Mouse (Mus musculus) cerebellum, adult 11 months (tissue): ENCODE measurements around the gene Sacm1l.

Experiments
- DNase-seq: peaks from one replicate; pipeline ENCODE4 v3.0.0; 2022

The Sacm1l gene

GRCm38 (mm10) chr9:123509638-123510604, 19.6 kb upstream of the Sacm1l start:
- no peak for DNase-seq

GRCm38 (mm10) chr9:123510926-123511325, 18.6 kb upstream of the Sacm1l start:
- no peak for DNase-seq

GRCm38 (mm10) chr9:123512482-123512881, 17.1 kb upstream of the Sacm1l start:
- no peak for DNase-seq

- DNase-seq, result no peak
Measured at GRCm38 (mm10) chr9:123515087-123515486, 14.5 kb upstream of the Sacm1l start.

- no peak for DNase-seq
Measured at GRCm38 (mm10) chr9:123516641-123517385, 12.7 kb upstream of the Sacm1l start.

GRCm38 (mm10) chr9:123518969-123519894, 10.3 kb upstream of the Sacm1l start:
- no peak for DNase-seq

- DNase-seq, result no peak
Measured at GRCm38 (mm10) chr9:123520735-123521134, 8.8 kb upstream of the Sacm1l start.

GRCm38 (mm10) chr9:123523676-123524075, 5.9 kb upstream of the Sacm1l start:
- DNase-seq, result no peak

GRCm38 (mm10) chr9:123525095-123525494, 4.5 kb upstream of the Sacm1l start:
- peak; percentile 53 for DNase-seq

- DNase-seq, result no peak
Measured at GRCm38 (mm10) chr9:123526502-123526901, 3.1 kb upstream of the Sacm1l start.

GRCm38 (mm10) chr9:123528087-123528925, 1.3 kb upstream of the Sacm1l start:
- peak; percentile 20 for DNase-seq

- DNase-seq, result peak; percentile 50
Measured at GRCm38 (mm10) chr9:123528926-123529295, 648 bp upstream of the Sacm1l start.

GRCm38 (mm10) chr9:123530158-123530475, 558 bp downstream of the Sacm1l start:
- no peak for DNase-seq

GRCm38 (mm10) chr9:123530566-123531130, 1.1 kb downstream of the Sacm1l start:
- DNase-seq, result no peak

GRCm38 (mm10) chr9:123531234-123531633, 1.7 kb downstream of the Sacm1l start:
- no peak for DNase-seq

GRCm38 (mm10) chr9:123536613-123537012, 7.1 kb downstream of the Sacm1l start:
- DNase-seq, result no peak

GRCm38 (mm10) chr9:123538189-123538588, 8.6 kb downstream of the Sacm1l start:
- no peak for DNase-seq

GRCm38 (mm10) chr9:123539093-123539492, 9.5 kb downstream of the Sacm1l start:
- DNase-seq, result no peak

GRCm38 (mm10) chr9:123539823-123540222, 10.3 kb downstream of the Sacm1l start:
- no peak for DNase-seq

GRCm38 (mm10) chr9:123554599-123554998, 25.0 kb downstream of the Sacm1l start:
- DNase-seq, result no peak

- DNase-seq, result no peak
Measured at GRCm38 (mm10) chr9:123577360-123578192, 48.0 kb downstream of the Sacm1l start.
